ENCODE assay signal across 8 mouse cellular contexts in genomic region chr9:58112321-58112751, GRCm38 (mm10). TPM values are rescaled to one million over a fixed set of nuclear protein-coding genes. Genes with fewer than 3 reads are reported as not detected.
DNase-seq lines count a peak whose midpoint lies in the region; ATAC-seq and TF ChIP-seq lines count a peak whose summit lies in the region.

No protein-coding gene starts in this region.

- ATAC-seq in liver, embryonic 11.5 days (replicated peaks; ENCODE audit: low FRiP score), result no peak
- ATAC-seq in embryonic facial prominence, embryonic 11.5 days (replicated peaks; ENCODE audit: insufficient number of reproducible peaks, low FRiP score, low TSS enrichment, low read depth), result peak; percentile 73

- H3K27ac ChIP-seq in liver, adult 2 months (replicated peaks; ENCODE audit: insufficient read depth, low read depth, low read length), result no peak overlapping the region
- no peak overlapping the region for H3K27ac ChIP-seq in liver, embryonic 11.5 days (ENCODE audit: low read depth, low read length)
- H3K27ac ChIP-seq in embryonic facial prominence, embryonic 11.5 days (replicated peaks; ENCODE audit: low read depth, low read length), result peak overlapping the region; percentile 77
- H3K27ac ChIP-seq in limb, embryonic 10.5 days, result peak overlapping the region; percentile 90

- H3K79me2 ChIP-seq in liver, adult 2 months (ENCODE audit: control insufficient read depth, insufficient read depth, low read length), result no peaks in the 10 kb centered on the region

- no peak overlapping the region for H3K9ac ChIP-seq in liver, adult 2 months (ENCODE audit: low read depth, low read length)
- H3K9ac ChIP-seq in liver, embryonic 11.5 days (ENCODE audit: low read depth, low read length), result no peak overlapping the region
- H3K9ac ChIP-seq in embryonic facial prominence, embryonic 11.5 days (replicated peaks; ENCODE audit: low read length), result peak overlapping the region; percentile 36

- no peaks in the 10 kb centered on the region for H3K27me3 ChIP-seq in liver, adult 2 months (ENCODE audit: control insufficient read depth, insufficient read depth, low read length)
- peaks cover 48% of the 10 kb centered on the region for H3K27me3 ChIP-seq in liver, embryonic 11.5 days (replicated peaks; ENCODE audit: control insufficient read depth, insufficient read depth, low read length)
- H3K27me3 ChIP-seq in embryonic facial prominence, embryonic 11.5 days (ENCODE audit: control insufficient read depth, insufficient read depth, low read length), result 0 out of 2 replicates have a peak, but pooled peaks cover 2% of the 10 kb centered on the region
- H3K27me3 ChIP-seq in limb, embryonic 10.5 days (ENCODE audit: low read depth, poor library complexity, severe bottlenecking), result peaks cover 55% of the 10 kb centered on the region

- TF ChIP-seq CTCF in liver, adult 2 months (IDR thresholded peaks at IDR 0.05; ENCODE audit: low read depth, low read length), result no peak

- no peak overlapping the region for H3K4me3 ChIP-seq in liver, adult 2 months (ENCODE audit: insufficient read depth, low read depth, low read length)
- H3K4me3 ChIP-seq in liver, embryonic 11.5 days (ENCODE audit: low read depth, low read length), result no peak overlapping the region
- no peak overlapping the region for H3K4me3 ChIP-seq in embryonic facial prominence, embryonic 11.5 days (ENCODE audit: low read depth, low read length)
- peak overlapping the region; percentile 47 for H3K4me3 ChIP-seq in limb, embryonic 10.5 days

- H3K4me1 ChIP-seq in liver, adult 2 months (ENCODE audit: control insufficient read depth, insufficient read depth, low read length), result peaks cover 13% of the 10 kb centered on the region
- H3K4me1 ChIP-seq in liver, embryonic 11.5 days (replicated peaks; ENCODE audit: control insufficient read depth, insufficient read depth, low read length), result peaks cover 16% of the 10 kb centered on the region
- peaks cover 21% of the 10 kb centered on the region for H3K4me1 ChIP-seq in embryonic facial prominence, embryonic 11.5 days (ENCODE audit: control insufficient read depth, insufficient read depth, low read length)
- peaks cover 71% of the 10 kb centered on the region for H3K4me1 ChIP-seq in limb, embryonic 10.5 days

- DNase-seq in liver, adult 2 months (ENCODE audit: extremely low read depth, low read depth, low spot score), result peak; percentile 68
- no peak for DNase-seq in liver, embryonic 11.5 days (ENCODE audit: low spot score)
- peak; percentile 65 for DNase-seq in embryonic facial prominence, embryonic 11.5 days (ENCODE audit: low spot score)
- DNase-seq in limb, embryonic 10.5 days (ENCODE audit: low spot score), result peak; percentile 40
- peak; percentile 48 to 75 for DNase-seq in thymus, adult 18-20 months
- no peak for DNase-seq in layer of hippocampus, adult 11-12 months (ENCODE audit: low spot score)
- no peak for DNase-seq in gastrocnemius, postnatal 10 days
- DNase-seq in lung, postnatal 14 days, result no peak

- H3K36me3 ChIP-seq in liver, adult 2 months (ENCODE audit: control insufficient read depth, insufficient read depth, low read length), result no peaks in the 10 kb centered on the region
- H3K36me3 ChIP-seq in liver, embryonic 11.5 days (ENCODE audit: control insufficient read depth, insufficient read depth, low read length), result no peaks in the 10 kb centered on the region
- H3K36me3 ChIP-seq in embryonic facial prominence, embryonic 11.5 days (replicated peaks; ENCODE audit: control insufficient read depth, insufficient read depth, low read depth, low read length), result no peaks in the 10 kb centered on the region
- H3K36me3 ChIP-seq in limb, embryonic 10.5 days, result no peaks in the 10 kb centered on the region

- no peaks in the 10 kb centered on the region for H3K9me3 ChIP-seq in liver, embryonic 11.5 days (ENCODE audit: control insufficient read depth, low read length)
- no peaks in the 10 kb centered on the region for H3K9me3 ChIP-seq in embryonic facial prominence, embryonic 11.5 days (replicated peaks; ENCODE audit: control insufficient read depth, low read length)
- H3K9me3 ChIP-seq in limb, embryonic 10.5 days (replicated peaks), result no peaks in the 10 kb centered on the region

- no peak overlapping the region for H3K4me2 ChIP-seq in liver, embryonic 11.5 days
- no peak overlapping the region for H3K4me2 ChIP-seq in embryonic facial prominence, embryonic 11.5 days (ENCODE audit: low read depth, low read length)

- no peak for TF ChIP-seq POLR2A in liver, adult 2 months (IDR thresholded peaks at IDR 0.05; ENCODE audit: extremely low read depth, insufficient read depth, low read length)

- 18% methylated on average over 6 of the region's 6 CpGs for WGBS in liver, adult 2 months
- 15% methylated on average over 5 of the region's 6 CpGs for WGBS in liver, embryonic 11.5 days
- 6% methylated on average over 6 of the region's 6 CpGs for WGBS in embryonic facial prominence, embryonic 11.5 days
- WGBS in limb, embryonic 10.5 days, result 9% methylated on average over 6 of the region's 6 CpGs

RNA-seq across cellular contexts. Expression of gene Ccdc33, which starts 6.3 kb away (rescaled TPM):
- not detected in 2 replicates for total RNA-seq in liver, adult 2 months (2014; rRNA removed)
- polyA plus RNA-seq in liver, adult 2 months (2012; rRNA removed), result not detected in 2 replicates
- polyA plus RNA-seq in liver, embryonic 11.5 days (2014; fragmentation: Nextera tagmentation; extraction: Ambion mirVana), result not detected in 2 replicates
- 0.54 and 0.77 TPM in 2 replicates for polyA plus RNA-seq in embryonic facial prominence, embryonic 11.5 days (2014; fragmentation: Nextera tagmentation; extraction: Ambion mirVana)
- polyA plus RNA-seq in limb, embryonic 10.5 days (2016; fragmentation: Nextera tagmentation; extraction: Ambion mirVana), result 0.26 and 0.34 TPM in 2 replicates
- not detected for total RNA-seq in gastrocnemius, postnatal 10 days (2021)

RNA-seq across cellular contexts. Expression of gene Stra6, which starts 48.7 kb away (rescaled TPM):
- not detected in 2 replicates for total RNA-seq in liver, adult 2 months (2014; rRNA removed)
- not detected in 2 replicates for polyA plus RNA-seq in liver, adult 2 months (2012; rRNA removed)
- polyA plus RNA-seq in liver, embryonic 11.5 days (2014; fragmentation: Nextera tagmentation; extraction: Ambion mirVana), result 5.9 and 7.2 TPM in 2 replicates
- 38.0 and 44.8 TPM in 2 replicates for polyA plus RNA-seq in embryonic facial prominence, embryonic 11.5 days (2014; fragmentation: Nextera tagmentation; extraction: Ambion mirVana)
- 45.3 and 59.9 TPM in 2 replicates for polyA plus RNA-seq in limb, embryonic 10.5 days (2016; fragmentation: Nextera tagmentation; extraction: Ambion mirVana)
- total RNA-seq in gastrocnemius, postnatal 10 days (2021), result under 1 TPM; 0.25 to 0.40 TPM

Comparison
In these comparisons a context has a peak if more than half of its experiments do, and no peak if none do; other contexts are left out.
1. DNase-seq: peak in liver, adult 2 months (single experiment), embryonic facial prominence, embryonic 11.5 days (single experiment), limb, embryonic 10.5 days (single experiment) and thymus, adult 18-20 months (2 of 2); none in liver, embryonic 11.5 days (single experiment), layer of hippocampus, adult 11-12 months (single experiment), gastrocnemius, postnatal 10 days (single experiment) and lung, postnatal 14 days (single experiment).
2. H3K27ac ChIP-seq: peak in embryonic facial prominence, embryonic 11.5 days (single experiment) and limb, embryonic 10.5 days (single experiment); none in liver, adult 2 months (single experiment) and liver, embryonic 11.5 days (single experiment).